In the genomic region with DNA sequence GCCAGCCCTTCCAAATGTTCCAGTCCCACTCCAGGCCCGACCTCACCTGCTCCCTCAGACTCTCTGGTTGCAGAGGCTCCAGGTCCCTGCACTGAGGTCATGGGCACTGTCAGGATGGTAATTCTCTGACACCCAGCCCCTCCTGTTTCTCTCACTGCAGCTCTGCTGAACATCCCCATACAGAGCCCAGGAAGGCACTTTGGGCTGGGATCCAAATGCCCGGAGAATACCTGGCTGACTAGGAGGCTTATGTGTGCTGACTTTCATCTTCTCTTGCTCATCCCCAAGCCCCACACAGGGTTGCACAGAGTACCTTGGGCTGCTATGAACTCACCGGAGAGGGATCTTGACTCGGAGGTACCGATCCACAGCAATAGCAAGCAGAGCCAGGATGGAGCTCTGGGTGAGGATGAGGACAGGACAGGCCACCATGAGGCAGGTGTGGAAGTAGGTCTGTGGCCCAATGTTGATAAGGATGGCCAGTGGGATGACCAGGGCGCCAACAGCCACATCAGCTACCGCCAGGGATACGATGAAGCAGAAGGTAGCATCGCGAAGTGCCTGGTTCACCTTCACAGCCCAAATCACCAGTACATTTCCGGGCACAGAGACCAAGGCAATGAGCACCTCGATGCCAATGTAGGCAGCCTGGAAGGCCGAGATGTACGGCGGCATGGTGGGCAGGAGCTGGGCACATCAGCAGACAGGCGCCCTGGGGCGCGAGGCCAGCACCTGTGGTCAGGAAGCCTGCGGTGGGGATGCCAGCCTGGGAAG, we compare ENCODE assay signal across 10 mouse cellular contexts. TPM values are rescaled to one million over a fixed set of nuclear protein-coding genes. Genes with fewer than 3 reads are reported as not detected.
DNase-seq lines count a peak whose midpoint lies in the region; ATAC-seq and TF ChIP-seq lines count a peak whose summit lies in the region.
"Had no signal": no experiment of that assay in that cellular context is flagged by ENCODE, and none has a peak within 500 bp of the region (broad histone marks: within the 10 kb centered on the region; RNA-seq: fewer than 3 reads in every experiment).

No protein-coding gene starts in this region.

- no peak for TF ChIP-seq CTCF in cerebellum, adult 2 months (IDR thresholded peaks at IDR 0.05; ENCODE audit: borderline replicate concordance, insufficient read depth, low read depth, low read length)

- 0 out of 2 replicates have a peak overlapping the region, but pooled peaks have one; percentile 45 for H3K9ac ChIP-seq in kidney, embryonic 14.5 days (ENCODE audit: low read depth, low read length)
- peak overlapping the region; percentile 72 for H3K9ac ChIP-seq in forebrain, embryonic 16.5 days (replicated peaks; ENCODE audit: low read depth, low read length)
- 0 out of 2 replicates have a peak overlapping the region, but pooled peaks have one; percentile 62 for H3K9ac ChIP-seq in midbrain, embryonic 14.5 days (replicated peaks; ENCODE audit: low read length)
- H3K9ac ChIP-seq: liver, embryonic 13.5 days had no signal

- no peak for TF ChIP-seq POLR2A in cerebellum, adult 2 months (IDR thresholded peaks at IDR 0.05; ENCODE audit: borderline replicate concordance, insufficient read depth, low read length)

- no peak overlapping the region for H3K27ac ChIP-seq in kidney, embryonic 14.5 days (ENCODE audit: low read depth, low read length)
- H3K27ac ChIP-seq in cerebellum, adult 2 months (ENCODE audit: insufficient read depth, low read length), result peak overlapping the region; percentile 98
- no peak overlapping the region for H3K27ac ChIP-seq in forebrain, embryonic 16.5 days (ENCODE audit: low read length)
- no peak overlapping the region for H3K27ac ChIP-seq in midbrain, embryonic 14.5 days (replicated peaks; ENCODE audit: low read depth, low read length)
- H3K27ac ChIP-seq: liver, embryonic 13.5 days had no signal

- peak overlapping the region; percentile 47 for H3K4me3 ChIP-seq in kidney, embryonic 14.5 days (ENCODE audit: low read length)
- peak overlapping the region; percentile 96 for H3K4me3 ChIP-seq in cerebellum, adult 2 months (replicated peaks; ENCODE audit: insufficient read depth, low read depth, low read length)
- peak overlapping the region; percentile 57 for H3K4me3 ChIP-seq in forebrain, embryonic 16.5 days (replicated peaks; ENCODE audit: low read length)
- H3K4me3 ChIP-seq in midbrain, embryonic 14.5 days (replicated peaks; ENCODE audit: low read depth, low read length), result peak overlapping the region; percentile 44

- ATAC-seq in kidney, embryonic 14.5 days (ENCODE audit: low FRiP score, low TSS enrichment), result no peak
- no peak for ATAC-seq in forebrain, embryonic 16.5 days
- no peak for ATAC-seq in midbrain, embryonic 14.5 days (ENCODE audit: low FRiP score, low TSS enrichment)

- peaks cover 29% of the 10 kb centered on the region for H3K27me3 ChIP-seq in kidney, embryonic 14.5 days (ENCODE audit: control insufficient read depth, insufficient read depth, low read length)
- H3K27me3 ChIP-seq in cerebellum, adult 2 months (ENCODE audit: control insufficient read depth, insufficient read depth, low read length), result no peaks in the 10 kb centered on the region
- peaks cover 14% of the 10 kb centered on the region; the same call in 1 of the 2 replicates for H3K27me3 ChIP-seq in forebrain, embryonic 16.5 days (replicated peaks; ENCODE audit: control insufficient read depth, insufficient read depth, low read length)
- H3K27me3 ChIP-seq in midbrain, embryonic 14.5 days (ENCODE audit: control insufficient read depth, insufficient read depth, low read length), result peaks cover 21% of the 10 kb centered on the region

- no peak for DNase-seq in kidney, postnatal 25 days
- peak; percentile 71 to 81 for DNase-seq in cerebellum, adult 2 months
- no peak for DNase-seq in midbrain, embryonic 14.5 days
- no peak for DNase-seq in layer of hippocampus, postnatal 25 days (ENCODE audit: extremely low spot score in 1 of 2, low spot score in 1 of 2)
- DNase-seq in ovary, postnatal 14 days (ENCODE audit: low spot score), result no peak
- DNase-seq in frontal cortex, postnatal 10 days (ENCODE audit: low spot score in 2 of 2), result no peak
- DNase-seq: liver, embryonic 13.5 days had no signal

- peak overlapping the region; percentile 95 for H3K4me2 ChIP-seq in kidney, embryonic 14.5 days (replicated peaks; ENCODE audit: low read depth, low read length)
- H3K4me2 ChIP-seq in forebrain, embryonic 16.5 days (ENCODE audit: low read length), result peak overlapping the region; percentile 88
- H3K4me2 ChIP-seq in midbrain, embryonic 14.5 days (ENCODE audit: low read length), result peak overlapping the region; percentile 79

- H3K9me3 ChIP-seq in kidney, embryonic 14.5 days (ENCODE audit: control insufficient read depth, low read length), result no peaks in the 10 kb centered on the region
- no peaks in the 10 kb centered on the region for H3K9me3 ChIP-seq in forebrain, embryonic 16.5 days (ENCODE audit: control insufficient read depth, low read length)
- no peaks in the 10 kb centered on the region for H3K9me3 ChIP-seq in midbrain, embryonic 14.5 days (ENCODE audit: control insufficient read depth, low read length)
- H3K9me3 ChIP-seq: liver, embryonic 13.5 days had no signal

- 58% methylated on average over 18 of the region's 19 CpGs for WGBS in kidney, embryonic 14.5 days
- 5% methylated on average over 19 of the region's 19 CpGs for WGBS in cerebellum, adult 2 months
- WGBS in forebrain, embryonic 16.5 days, result 41% methylated on average over 19 of the region's 19 CpGs
- WGBS in midbrain, embryonic 14.5 days, result 46% methylated on average over 19 of the region's 19 CpGs

- H3K4me1 ChIP-seq in kidney, embryonic 14.5 days (ENCODE audit: control insufficient read depth, insufficient read depth, low read length), result peaks cover 25% of the 10 kb centered on the region
- peaks cover 23% of the 10 kb centered on the region for H3K4me1 ChIP-seq in cerebellum, adult 2 months (ENCODE audit: control insufficient read depth, insufficient read depth, low read length)
- peaks cover 43% of the 10 kb centered on the region for H3K4me1 ChIP-seq in forebrain, embryonic 16.5 days (replicated peaks; ENCODE audit: control insufficient read depth, insufficient read depth, low read length)
- peaks cover 8% of the 10 kb centered on the region; the same call in 1 of the 2 replicates for H3K4me1 ChIP-seq in midbrain, embryonic 14.5 days (ENCODE audit: control insufficient read depth, insufficient read depth, low read length)

- H3K36me3 ChIP-seq in kidney, embryonic 14.5 days (ENCODE audit: control insufficient read depth, insufficient read depth, low read length), result no peaks in the 10 kb centered on the region
- H3K36me3 ChIP-seq in forebrain, embryonic 16.5 days (ENCODE audit: control insufficient read depth, insufficient read depth), result no peaks in the 10 kb centered on the region
- no peaks in the 10 kb centered on the region for H3K36me3 ChIP-seq in midbrain, embryonic 14.5 days (ENCODE audit: control insufficient read depth, insufficient read depth, low read length)
- H3K36me3 ChIP-seq: liver, embryonic 13.5 days had no signal

RNA-seq across cellular contexts. Expression of gene Adora1, which starts 1.4 kb away (rescaled TPM):
- 3.2 TPM in 2 replicates for polyA plus RNA-seq in kidney, embryonic 14.5 days (2014; fragmentation: Nextera tagmentation; extraction: Ambion mirVana)
- 154 and 160 TPM in 2 replicates for polyA plus RNA-seq in cerebellum, adult 2 months (2012; rRNA removed)
- polyA plus RNA-seq in forebrain, embryonic 16.5 days (2015; fragmentation: Nextera tagmentation; extraction: Ambion mirVana), result 21.3 and 21.5 TPM in 2 replicates
- 7.3 and 10.6 TPM in 2 replicates for polyA plus RNA-seq in midbrain, embryonic 14.5 days (2014; fragmentation: Nextera tagmentation; extraction: Ambion mirVana)
- 100 to 1,000 TPM; 224 to 230 TPM for total RNA-seq in layer of hippocampus, postnatal 25 days (2021)

RNA-seq across cellular contexts. Expression of gene Mybph, which starts 40.6 kb away (rescaled TPM):
- 0.27 and 0.36 TPM in 2 replicates for polyA plus RNA-seq in kidney, embryonic 14.5 days (2014; fragmentation: Nextera tagmentation; extraction: Ambion mirVana)
- polyA plus RNA-seq in cerebellum, adult 2 months (2012; rRNA removed), result 0.14 and 0.18 TPM in 2 replicates
- polyA plus RNA-seq in forebrain, embryonic 16.5 days (2015; fragmentation: Nextera tagmentation; extraction: Ambion mirVana), result 0.24 TPM in 1 of 2 replicates, not detected in the other
- polyA plus RNA-seq in midbrain, embryonic 14.5 days (2014; fragmentation: Nextera tagmentation; extraction: Ambion mirVana), result 0.12 TPM in 1 of 2 replicates, not detected in the other
- under 1 TPM; 0.17 to 0.19 TPM for total RNA-seq in layer of hippocampus, postnatal 25 days (2021)
- total RNA-seq: ES-E14 had no signal

RNA-seq across cellular contexts. Expression of gene Chil1, which starts 51.9 kb away (rescaled TPM):
- 0.57 and 1.6 TPM in 2 replicates for polyA plus RNA-seq in kidney, embryonic 14.5 days (2014; fragmentation: Nextera tagmentation; extraction: Ambion mirVana)
- 19.8 and 24.2 TPM in 2 replicates for polyA plus RNA-seq in cerebellum, adult 2 months (2012; rRNA removed)
- polyA plus RNA-seq in forebrain, embryonic 16.5 days (2015; fragmentation: Nextera tagmentation; extraction: Ambion mirVana), result 1.9 and 2.1 TPM in 2 replicates
- polyA plus RNA-seq in midbrain, embryonic 14.5 days (2014; fragmentation: Nextera tagmentation; extraction: Ambion mirVana), result 3.6 and 3.7 TPM in 2 replicates
- 10 to 100 TPM in 1 of 2 experiments, 1 to 10 TPM in 1; 7.3 to 10.8 TPM for total RNA-seq in layer of hippocampus, postnatal 25 days (2021)

RNA-seq across cellular contexts. Expression of gene Myog, which starts 55.9 kb away (rescaled TPM):
- polyA plus RNA-seq in kidney, embryonic 14.5 days (2014; fragmentation: Nextera tagmentation; extraction: Ambion mirVana), result 0.97 and 1.4 TPM in 2 replicates
- 0.06 TPM in 1 of 2 replicates, not detected in the other for polyA plus RNA-seq in cerebellum, adult 2 months (2012; rRNA removed)
- 0.32 TPM in 1 of 2 replicates, not detected in the other for polyA plus RNA-seq in forebrain, embryonic 16.5 days (2015; fragmentation: Nextera tagmentation; extraction: Ambion mirVana)
- polyA plus RNA-seq in midbrain, embryonic 14.5 days (2014; fragmentation: Nextera tagmentation; extraction: Ambion mirVana), result not detected in 2 replicates
- total RNA-seq in layer of hippocampus, postnatal 25 days (2021), result not detected

Comparison
In these comparisons a context has a peak if more than half of its experiments do, and no peak if none do; other contexts are left out.
1. H3K4me3 ChIP-seq: peak in every context shown above with its lines; median percentile 96 in cerebellum, adult 2 months; 57 in forebrain, embryonic 16.5 days; 47 in kidney, embryonic 14.5 days; 44 in midbrain, embryonic 14.5 days.
2. DNase-seq: peak in cerebellum, adult 2 months (2 of 2); none in kidney, postnatal 25 days (0 of 2), midbrain, embryonic 14.5 days (single experiment), layer of hippocampus, postnatal 25 days (0 of 2), ovary, postnatal 14 days (single experiment) and frontal cortex, postnatal 10 days (0 of 2).
3. Peak in every context shown above with its lines, with median percentiles within 50 percentile points of each other: H3K4me2 ChIP-seq and H3K9ac ChIP-seq.